Mouse (Mus musculus) left cerebral cortex, adult 2 months (tissue): ENCODE results near the gene Nos1ap. TPM values are rescaled to one million over a fixed set of nuclear protein-coding genes. Genes with fewer than 3 reads are reported as not detected.

ENCODE experiments used
- DNase-seq, 2 experiments: peaks; one replicate each; pipeline ENCODE4 v3.0.0; 2021 to 2022; ENCODE audit warnings: low spot score in 2 of 2, mixed read lengths in 1 of 2; ENCODE audit errors: extremely low spot score in 1 of 2
- H3K27ac ChIP-seq: fragments of 200-600 bp; 2 replicates; pipeline ENCODE4 v1.8.1; 2022
- H3K4me3 ChIP-seq: fragments of 200-600 bp; 2 replicates; pipeline ENCODE4 v1.8.1; 2022
- CTCF ChIP-seq: fragments of 200-600 bp; IDR thresholded peaks from 2 replicates; pipeline ENCODE4 v1.8.1; 2022; ENCODE audit warnings: antibody characterized with exemption, mild to moderate bottlenecking, moderate library complexity
- intact Hi-C: fragments of 180-260 bp; cut with DNase I; formaldehyde crosslinking; loops from one replicate; pipeline ENCODE4 v1.15.1; 2025
- total RNA-seq, 2 experiments: library from RNA; stranded (reverse); gene quantifications; 2 replicates each; pipeline ENCODE4 v1.2.3; 2021

The Nos1ap gene
- total RNA-seq, 2 experiments from 2014 or later: 197 to 233 TPM

- no peak for TF ChIP-seq CTCF
- DNase-seq: no peak
- Histone ChIP-seq H3K4me3 (no peak overlapping the region), H3K27ac (no peak overlapping the region; the same call in 1 of the 2 replicates)
- intact Hi-C loops: no loop called here
Measured at GRCm38 (mm10) chr1:170438471-170439151, 151.1 kb downstream of the Nos1ap start.

- intact Hi-C loops: no loop called here
- TF ChIP-seq CTCF: no peak
- DNase-seq: no peak
- no peak overlapping the region for H3K4me3 ChIP-seq
- H3K27ac ChIP-seq: no peak overlapping the region
Measured at GRCm38 (mm10) chr1:170434146-170434545, 155.5 kb downstream of the Nos1ap start.

- no peak for DNase-seq
- no peak overlapping the region for H3K27ac ChIP-seq
- no peak overlapping the region for H3K4me3 ChIP-seq
- no peak for TF ChIP-seq CTCF
- intact Hi-C loops: no loop called here
Measured at GRCm38 (mm10) chr1:170433661-170434060, 156.0 kb downstream of the Nos1ap start.

GRCm38 (mm10) chr1:170432288-170432687 is 157.4 kb downstream of the Nos1ap start:
- Histone ChIP-seq H3K27ac (no peak overlapping the region), H3K4me3 (no peak overlapping the region)
- no peak for DNase-seq
- no peak for TF ChIP-seq CTCF
- intact Hi-C loops: no loop called here

- H3K4me3 ChIP-seq: no peak overlapping the region
- intact Hi-C loops: no loop called here
- H3K27ac ChIP-seq: no peak overlapping the region; the same call in 1 of the 2 replicates
- no peak for DNase-seq
- TF ChIP-seq CTCF: no peak
Measured at GRCm38 (mm10) chr1:170431312-170431711, 158.3 kb downstream of the Nos1ap start.

- DNase-seq: no peak
- no peak for TF ChIP-seq CTCF
- intact Hi-C loops: no loop called here
- H3K27ac ChIP-seq: no peak overlapping the region
- no peak overlapping the region for H3K4me3 ChIP-seq
Measured at GRCm38 (mm10) chr1:170430660-170431059, 159.0 kb downstream of the Nos1ap start.

GRCm38 (mm10) chr1:170429656-170430055 is 160.0 kb downstream of the Nos1ap start:
- intact Hi-C loops: no loop called here
- H3K27ac ChIP-seq: no peak overlapping the region; the same call in 1 of the 2 replicates
- TF ChIP-seq CTCF: no peak
- H3K4me3 ChIP-seq: no peak overlapping the region
- DNase-seq: no peak

GRCm38 (mm10) chr1:170428141-170428540 is 161.5 kb downstream of the Nos1ap start:
- no peak overlapping the region for H3K4me3 ChIP-seq
- TF ChIP-seq CTCF: no peak
- intact Hi-C loops: no loop called here
- DNase-seq: no peak
- no peak overlapping the region for H3K27ac ChIP-seq

GRCm38 (mm10) chr1:170424258-170424889 is 165.3 kb downstream of the Nos1ap start:
- no peak overlapping the region for H3K4me3 ChIP-seq
- H3K27ac ChIP-seq: peak overlapping the region; percentile 32; the same call in 1 of the 2 replicates
- no peak for DNase-seq
- TF ChIP-seq CTCF: no peak
- intact Hi-C loops: no loop called here

GRCm38 (mm10) chr1:170423048-170423447 is 166.6 kb downstream of the Nos1ap start:
- no peak for TF ChIP-seq CTCF
- intact Hi-C loops: no loop called here
- no peak overlapping the region for H3K27ac ChIP-seq
- no peak overlapping the region for H3K4me3 ChIP-seq
- no peak for DNase-seq

- no peak for TF ChIP-seq CTCF
- no peak for DNase-seq
- intact Hi-C loops: no loop called here
Measured at GRCm38 (mm10) chr1:170422188-170422587, 167.5 kb downstream of the Nos1ap start.

GRCm38 (mm10) chr1:170419961-170420360 is 169.7 kb downstream of the Nos1ap start:
- DNase-seq: no peak
- intact Hi-C loops: no loop called here
- H3K27ac ChIP-seq: no peak overlapping the region
- no peak overlapping the region for H3K4me3 ChIP-seq
- no peak for TF ChIP-seq CTCF

More at GRCm38 (mm10) chr1:170422188-170422587, 167.5 kb downstream of the Nos1ap start:
- Histone ChIP-seq H3K27ac (no peak overlapping the region), H3K4me3 (no peak overlapping the region)

GRCm38 (mm10) chr1:170418131-170418530 is 171.5 kb downstream of the Nos1ap start:
- Histone ChIP-seq H3K4me3 (no peak overlapping the region), H3K27ac (no peak overlapping the region)
- no peak for DNase-seq
- TF ChIP-seq CTCF: no peak; the same call in none of the 2 replicates
- intact Hi-C loops: no loop called here
